Mouse (Mus musculus) heart, postnatal 4 days (tissue): ENCODE measurements around the gene Olfr730. TPM values are rescaled to one million over a fixed set of nuclear protein-coding genes. Genes with fewer than 3 reads are reported as not detected.

ENCODE experiments used
- DNase-seq: peaks from one replicate; pipeline ENCODE4 v3.0.0; 2021
- total RNA-seq, 2 experiments: library from RNA; stranded (reverse); gene quantifications; 2 replicates each; pipeline ENCODE4 v1.2.3; 2021

The Olfr730 gene
- total RNA-seq, result not detected

GRCm38 (mm10) chr14:50188098-50188497, at the start of gene Olfr730:
Gene Olfr730 (minus strand): TSS chr14:50188198.
- DNase-seq, result no peak

- no peak for DNase-seq
Measured at GRCm38 (mm10) chr14:50152810-50153209, 35.2 kb downstream of the Olfr730 start, which contains the start of gene Olfr729. Gene Olfr729 (minus strand): TSS chr14:50152910.

- no peak for DNase-seq
Measured at GRCm38 (mm10) chr14:50142580-50142979, 45.4 kb downstream of the Olfr730 start, which contains the start of gene Olfr728. Gene Olfr728 (minus strand): TSS chr14:50142680.

Other genes with a start within 250 kb of the Olfr730 start
- gene Olfr724, start 224.9 kb downstream of the Olfr730 start, total RNA-seq, result not detected
- not detected for gene Olfr725, start 147.8 kb downstream of the Olfr730 start, total RNA-seq
- gene Olfr726, start 97.2 kb downstream of the Olfr730 start, total RNA-seq, result not detected
- not detected for gene Olfr727, start 65.0 kb downstream of the Olfr730 start, total RNA-seq
- not detected for gene Olfr728, start 45.5 kb downstream of the Olfr730 start, total RNA-seq
- not detected for gene Olfr729, start 35.3 kb downstream of the Olfr730 start, total RNA-seq
- not detected for gene Olfr731, start 53.7 kb upstream of the Olfr730 start, total RNA-seq
- gene Olfr732, start 96.0 kb upstream of the Olfr730 start, total RNA-seq, result not detected
- not detected for gene Olfr733, start 113.3 kb upstream of the Olfr730 start, total RNA-seq
- gene Olfr734, start 138.6 kb upstream of the Olfr730 start, total RNA-seq, result not detected
- not detected for gene Olfr735, start 160.7 kb upstream of the Olfr730 start, total RNA-seq
- gene Tlr11, start 169.7 kb upstream of the Olfr730 start, total RNA-seq, result not detected
- gene Olfr736, start 193.0 kb upstream of the Olfr730 start, total RNA-seq, result not detected
- not detected for gene Olfr738, start 219.4 kb upstream of the Olfr730 start, total RNA-seq
- gene Olfr739, start 230.4 kb upstream of the Olfr730 start, total RNA-seq, result not detected